Mouse (Mus musculus) heart, embryonic 15.5 days (tissue): ENCODE results near the gene Cd3eap. TPM values are rescaled to one million over a fixed set of nuclear protein-coding genes. Genes with fewer than 3 reads are reported as not detected.

Source experiments
- ATAC-seq: fragments of 200-750 bp; cut with Nextera tagmentation; replicated peaks from 2 replicates; pipeline ENCODE4 v1.8.0; 2017; ENCODE audit warnings: low read depth, moderate TSS enrichment; ENCODE audit not compliant: insufficient number of reproducible peaks, insufficient read depth, low FRiP score
- H3K27ac ChIP-seq: fragments of 300-500 bp; sonication (generic); 2 replicates; pipeline ENCODE4 v1.5.1; 2015; ENCODE audit warnings: mild to moderate bottlenecking, inconsistent platforms
- H3K27me3 ChIP-seq: fragments of 300-500 bp; sonication (generic); 2 replicates; pipeline ENCODE4 v1.6.1; 2015; ENCODE audit warnings: inconsistent platforms
- H3K36me3 ChIP-seq: fragments of 300-500 bp; sonication (generic); 2 replicates; pipeline ENCODE4 v1.6.1; 2015; ENCODE audit warnings: mild to moderate bottlenecking, inconsistent platforms
- H3K4me1 ChIP-seq: fragments of 300-500 bp; sonication (generic); replicated peaks from 2 replicates; pipeline ENCODE4 v1.6.1; 2015; ENCODE audit warnings: inconsistent platforms
- H3K4me2 ChIP-seq: fragments of 300-500 bp; sonication (generic); 2 replicates; pipeline ENCODE4 v1.6.1; 2015; ENCODE audit warnings: inconsistent platforms, mild to moderate bottlenecking, moderate library complexity
- H3K4me3 ChIP-seq: fragments of 300-500 bp; sonication (generic); 2 replicates; pipeline ENCODE4 v1.5.1; 2015; ENCODE audit warnings: mild to moderate bottlenecking, inconsistent platforms
- H3K9ac ChIP-seq: fragments of 300-500 bp; sonication (generic); 2 replicates; pipeline ENCODE4 v1.6.1; 2015; ENCODE audit warnings: mild to moderate bottlenecking, inconsistent platforms
- H3K9me3 ChIP-seq: fragments of 300-500 bp; sonication (generic); replicated peaks from 2 replicates; pipeline ENCODE4 v1.6.1; 2016; ENCODE audit warnings: inconsistent platforms
- WGBS: fragments of 180-500 bp; shearing (Covaris S2); methylation state at CpG from one replicate; pipeline ENCODE4 v1.1.7; 2015; ENCODE audit warnings: mixed read lengths; 5-methylcytosine and 5-hydroxymethylcytosine counted together
- polyA plus RNA-seq: library from polyadenylated mRNA; unstranded; fragments of >200 nt; fragmentation: Nextera tagmentation; extraction: Ambion mirVana; gene quantifications from 2 replicates; pipeline ENCODE4 v1.2.1, GENCODE M21; 2015

Cd3eap gene
- polyA plus RNA-seq = 13.6 and 15.5 TPM in 2 replicates

DNA sequence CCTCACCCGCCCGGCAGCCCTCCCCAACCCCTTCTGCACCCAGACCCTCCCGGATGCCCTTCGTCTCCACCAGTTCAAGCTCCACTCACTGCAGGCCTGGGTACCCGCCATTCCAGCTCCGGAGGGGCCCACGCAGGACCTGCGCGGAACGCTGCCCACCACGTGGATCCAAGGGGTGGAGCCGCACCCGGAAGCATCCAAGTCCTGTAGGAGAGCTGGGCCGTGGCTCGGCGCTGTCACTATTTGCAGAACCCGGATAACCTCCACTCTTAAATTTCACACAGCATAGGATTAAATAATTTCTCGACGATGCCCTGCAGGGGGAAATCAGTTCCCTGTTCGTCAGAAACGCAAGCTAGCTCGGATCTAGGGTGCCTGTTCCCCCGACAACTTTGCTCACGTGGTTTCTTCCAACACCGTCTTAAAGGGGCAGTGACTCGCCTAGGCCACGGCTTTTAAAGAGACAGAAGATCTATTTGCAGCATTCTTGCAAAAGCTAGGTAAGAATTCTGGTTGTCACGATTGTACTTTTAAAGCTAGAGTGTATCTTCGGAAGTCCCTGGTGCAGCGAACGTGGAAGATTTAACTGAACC lies at the start of gene Cd3eap, which contains the start of gene Ppp1r13l:
Cd3eap (minus strand) TSS at position 185 of the 593 bp plus-strand sequence.
Ppp1r13l (plus strand) TSS at position 451 of the 593 bp plus-strand sequence.
- under 1% methylated on average over 31 of the region's 31 CpGs for WGBS
- H3K9ac ChIP-seq = peak within 1 kb of the TSS; percentile 81
- peak within 1 kb of the TSS; percentile 86 for H3K4me3 ChIP-seq
- peaks cover 18% of the 10 kb centered on the region for H3K36me3 ChIP-seq
- peak within 1 kb of the TSS; percentile 99 for H3K4me2 ChIP-seq
- H3K27me3 ChIP-seq = no peaks in the 10 kb centered on the region
- H3K27ac ChIP-seq = peak within 1 kb of the TSS; percentile 96
- peaks cover 46% of the 10 kb centered on the region for H3K4me1 ChIP-seq
- no peaks in the 10 kb centered on the region for H3K9me3 ChIP-seq
- ATAC-seq = peak; percentile 36; the same call in 1 of the 2 replicates

DNA sequence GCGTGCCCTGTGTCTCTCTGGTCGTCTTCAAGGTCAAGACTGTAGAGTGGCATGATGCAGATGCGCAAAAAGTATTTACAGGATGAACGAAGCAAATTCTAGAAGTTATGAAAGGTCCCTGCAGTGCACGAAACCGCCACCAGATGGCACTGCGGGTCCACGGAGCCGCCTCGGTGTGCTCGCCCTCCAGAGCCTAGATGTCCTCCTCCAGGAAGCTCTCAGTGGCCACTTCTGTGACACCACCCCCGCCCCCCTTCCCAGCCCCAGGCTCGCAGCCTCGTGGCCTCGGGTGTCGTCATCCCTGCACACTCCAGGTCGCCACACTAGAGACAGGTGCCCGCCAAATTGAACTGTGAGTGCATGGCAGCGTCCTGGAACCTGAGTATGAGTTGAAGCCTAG lies 46.1 kb upstream of the Cd3eap start:
- Histone ChIP-seq H3K4me1 (peaks cover 28% of the 10 kb centered on the region), H3K9me3 (no peaks in the 10 kb centered on the region), H3K4me2 (peak overlapping the region; percentile 39), H3K4me3 (no peak overlapping the region), H3K36me3 (no peaks in the 10 kb centered on the region), H3K27me3 (peaks cover 30% of the 10 kb centered on the region), H3K27ac (no peak overlapping the region), H3K9ac (no peak overlapping the region)
- WGBS = 4% methylated on average over 19 of the region's 19 CpGs
- no peak for ATAC-seq

DNA sequence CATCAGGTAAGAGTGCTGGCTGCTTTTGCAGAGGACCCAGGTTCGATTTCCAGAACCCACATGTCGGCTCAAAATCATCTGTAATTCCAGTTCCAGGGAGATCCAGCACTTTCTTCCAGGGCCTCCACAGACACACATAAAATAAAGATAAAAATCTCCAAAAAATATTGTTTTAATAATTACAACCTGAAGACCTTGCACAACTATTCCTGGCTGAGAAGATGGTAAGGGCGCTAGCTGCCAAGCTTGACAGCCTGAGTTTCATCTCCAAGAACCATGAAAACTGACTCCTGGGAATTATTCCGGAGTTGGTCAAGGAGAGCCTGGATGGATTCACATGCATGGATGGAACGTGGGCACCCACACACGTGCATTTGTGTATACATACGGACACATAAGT lies 45.2 kb upstream of the Cd3eap start, which contains the start of gene Ckm:
Ckm (plus strand) TSS at position 301 of the 400 bp plus-strand sequence.
- 53% methylated on average over 7 of the region's 7 CpGs for WGBS
- Histone ChIP-seq H3K27ac (no peak within 1 kb of the TSS), H3K36me3 (no peaks in the 10 kb centered on the region), H3K4me2 (peak within 1 kb of the TSS; percentile 99), H3K4me1 (peaks cover 27% of the 10 kb centered on the region), H3K9ac (peak within 1 kb of the TSS; percentile 66), H3K9me3 (no peaks in the 10 kb centered on the region), H3K4me3 (peak within 1 kb of the TSS; percentile 70), H3K27me3 (peaks cover 30% of the 10 kb centered on the region)
- no peak for ATAC-seq

DNA sequence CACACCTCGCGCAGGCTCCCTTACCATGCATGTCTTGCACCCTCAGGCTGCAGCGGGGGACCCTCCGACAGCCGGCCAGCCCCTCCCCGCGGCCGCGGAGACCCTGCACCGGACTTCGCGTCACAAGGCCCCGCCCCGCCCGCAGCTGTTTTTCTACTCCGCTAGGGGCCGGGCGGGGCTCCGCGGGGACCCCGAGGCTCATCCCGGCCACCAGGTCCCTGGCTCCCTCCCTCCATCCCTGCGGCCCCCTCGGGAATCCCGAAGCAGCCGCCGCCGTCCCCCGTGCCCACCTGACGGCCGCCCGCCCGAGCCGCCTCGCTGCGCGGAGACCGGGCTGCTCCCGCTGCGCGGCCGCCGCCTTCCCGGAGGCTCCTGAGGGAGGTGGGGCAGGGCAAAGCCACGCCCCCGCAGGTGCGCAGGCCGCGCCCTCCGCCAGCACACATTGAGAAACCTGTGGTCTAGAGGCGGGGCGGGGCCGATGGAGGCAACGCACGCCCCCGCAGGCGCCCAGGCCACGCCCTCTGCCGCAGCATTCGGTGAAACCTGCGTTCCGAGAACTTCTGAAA lies 44.5 kb upstream of the Cd3eap start, which contains the start of gene Klc3:
Klc3 (minus strand) TSS at position 374 of the 566 bp plus-strand sequence.
- no peaks in the 10 kb centered on the region for H3K36me3 ChIP-seq
- H3K27me3 ChIP-seq = peaks cover 34% of the 10 kb centered on the region
- peak within 1 kb of the TSS; percentile 99 for H3K4me2 ChIP-seq
- H3K27ac ChIP-seq = no peak within 1 kb of the TSS
- under 1% methylated on average over 62 of the region's 62 CpGs for WGBS
- H3K4me3 ChIP-seq = peak within 1 kb of the TSS; percentile 70
- H3K4me1 ChIP-seq = peaks cover 27% of the 10 kb centered on the region
- no peaks in the 10 kb centered on the region for H3K9me3 ChIP-seq
- peak; percentile 57 for ATAC-seq
- peak within 1 kb of the TSS; percentile 66 for H3K9ac ChIP-seq

DNA sequence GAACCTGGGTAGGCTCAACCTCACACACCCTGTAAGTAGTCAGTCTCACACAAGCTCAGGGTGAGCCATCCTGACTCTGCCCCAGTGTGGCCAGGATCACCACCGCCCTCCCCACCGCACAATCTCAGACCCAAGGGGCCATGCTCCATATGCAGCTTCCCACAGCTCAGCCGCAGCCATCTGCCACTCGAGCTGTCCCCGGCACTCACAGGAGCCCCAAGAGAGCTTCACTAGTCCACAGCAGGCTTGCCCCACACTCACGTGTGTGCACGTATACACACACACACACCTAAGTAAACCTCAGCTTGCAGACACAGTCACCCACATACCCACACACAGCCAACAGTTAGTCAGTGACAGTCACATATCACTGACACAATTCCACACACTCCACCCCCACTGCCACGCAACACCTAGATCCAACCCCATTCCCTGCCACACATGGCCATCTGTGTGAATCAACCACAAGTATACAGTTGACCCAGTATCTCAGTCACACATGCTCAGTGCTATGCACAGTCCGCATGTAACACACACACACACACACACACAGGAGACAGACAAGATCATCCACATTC lies 43.3 kb upstream of the Cd3eap start:
- no peak for ATAC-seq
- H3K27ac ChIP-seq = no peak overlapping the region

DNA sequence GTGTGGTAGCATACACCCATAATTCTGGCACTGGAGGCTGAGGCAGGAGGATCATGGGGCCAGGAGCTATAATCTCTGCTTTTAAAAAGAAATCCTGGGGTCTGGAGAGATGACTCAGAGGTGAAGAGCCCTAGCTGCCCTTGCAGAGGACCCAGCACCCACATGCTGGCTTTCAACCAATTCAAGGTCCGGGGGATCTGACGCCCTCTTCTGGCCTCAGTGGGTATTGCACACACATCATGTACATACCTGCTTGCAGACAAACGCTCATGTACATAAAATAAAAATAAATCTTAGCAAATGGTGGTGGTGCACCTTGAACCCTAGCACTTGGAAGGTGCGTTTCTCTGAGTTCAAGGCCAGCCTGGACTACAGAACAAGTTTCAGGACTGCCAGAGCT lies 41.7 kb upstream of the Cd3eap start:
- Histone ChIP-seq H3K4me1 (peaks cover 27% of the 10 kb centered on the region), H3K9ac (no peak overlapping the region), H3K4me2 (no peak overlapping the region), H3K4me3 (no peak overlapping the region), H3K36me3 (no peaks in the 10 kb centered on the region), H3K9me3 (no peaks in the 10 kb centered on the region), H3K27ac (no peak overlapping the region), H3K27me3 (peaks cover 34% of the 10 kb centered on the region)
- ATAC-seq = no peak
- WGBS = 78% methylated on average over 4 of the region's 4 CpGs

More for the DNA sequence above, 43.3 kb upstream of the Cd3eap start:
- Histone ChIP-seq H3K36me3 (no peaks in the 10 kb centered on the region), H3K27me3 (peaks cover 34% of the 10 kb centered on the region), H3K4me3 (no peak overlapping the region), H3K4me1 (peaks cover 27% of the 10 kb centered on the region), H3K9ac (no peak overlapping the region), H3K9me3 (no peaks in the 10 kb centered on the region), H3K4me2 (no peak overlapping the region)
- 81% methylated on average over 9 of the region's 9 CpGs for WGBS

DNA sequence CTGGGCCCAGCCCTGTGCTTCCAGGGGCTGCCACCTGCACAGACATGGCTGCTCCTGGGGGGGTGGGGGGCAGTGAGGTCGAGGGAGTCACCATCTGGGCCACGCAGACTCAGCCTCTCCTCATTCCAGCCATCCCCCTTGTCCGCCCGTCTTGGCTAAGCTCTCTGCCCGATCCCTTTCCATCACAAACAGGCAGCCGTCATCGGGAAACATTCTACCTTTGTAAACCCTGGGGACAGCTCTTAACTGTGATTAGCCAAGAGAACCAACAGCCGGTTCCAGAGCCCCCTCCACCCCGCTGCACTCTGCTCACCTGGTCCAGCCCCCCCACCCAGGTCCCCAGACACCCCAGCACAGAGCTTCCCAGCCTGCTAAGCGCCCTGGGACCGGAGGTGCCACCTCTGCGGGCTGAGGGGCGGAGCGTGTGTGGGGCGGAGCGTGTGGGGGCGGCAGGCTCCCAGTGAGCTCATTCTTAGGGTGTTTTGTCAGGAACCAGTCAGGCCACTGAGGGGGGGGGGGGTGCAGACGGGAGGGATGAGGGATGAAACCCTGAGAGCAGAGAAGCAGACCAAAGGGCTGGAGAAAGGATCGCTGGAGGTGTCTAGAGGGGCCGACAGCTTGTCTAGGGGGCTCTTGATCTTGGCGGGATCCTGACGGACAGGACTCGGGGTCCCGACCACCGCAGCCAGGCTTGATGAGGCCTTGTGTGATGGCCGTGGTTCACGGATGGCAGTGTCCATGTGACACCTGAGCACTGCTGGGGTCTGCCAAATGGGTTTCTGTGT lies 40.4 kb upstream of the Cd3eap start:
- Histone ChIP-seq H3K27ac (no peak overlapping the region), H3K9me3 (no peaks in the 10 kb centered on the region), H3K4me1 (peaks cover 22% of the 10 kb centered on the region), H3K27me3 (peaks cover 28% of the 10 kb centered on the region), H3K4me3 (peak overlapping the region; percentile 40), H3K9ac (peak overlapping the region; percentile 41), H3K4me2 (peak overlapping the region; percentile 73), H3K36me3 (peaks cover 8% of the 10 kb centered on the region; the same call in 1 of the 2 replicates)
- WGBS = 3% methylated on average over 27 of the region's 27 CpGs
- peak; percentile 40; the same call in 1 of the 2 replicates for ATAC-seq

DNA sequence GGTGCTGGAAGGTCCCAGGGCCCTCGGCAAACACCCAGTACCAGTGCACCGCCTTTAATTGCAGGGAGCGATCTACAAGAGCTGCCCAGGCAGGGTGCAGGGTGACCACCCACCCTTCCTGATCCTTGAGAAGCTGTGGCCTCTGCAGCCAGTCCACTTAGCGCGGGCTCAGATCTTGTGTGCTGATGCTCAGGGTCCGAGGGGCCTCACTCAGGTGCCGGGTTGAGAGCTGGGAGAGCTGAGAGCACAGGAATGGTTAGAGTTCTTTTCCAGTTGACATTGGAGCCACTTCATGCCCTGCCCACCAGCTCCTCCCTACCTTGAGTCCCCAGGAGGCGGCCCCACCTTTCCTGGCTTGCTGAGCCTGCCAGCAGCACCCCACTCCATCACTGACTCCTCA lies 35.2 kb upstream of the Cd3eap start:
- ATAC-seq = no peak
- H3K27me3 ChIP-seq = peaks cover 4% of the 10 kb centered on the region; the same call in 1 of the 2 replicates
- no peak overlapping the region for H3K4me2 ChIP-seq
- 86% methylated on average over 8 of the region's 8 CpGs for WGBS
- no peak overlapping the region for H3K27ac ChIP-seq
- no peaks in the 10 kb centered on the region for H3K9me3 ChIP-seq
- peaks cover 4% of the 10 kb centered on the region for H3K4me1 ChIP-seq
- H3K4me3 ChIP-seq = no peak overlapping the region
- H3K36me3 ChIP-seq = peaks cover 56% of the 10 kb centered on the region
- H3K9ac ChIP-seq = no peak overlapping the region

DNA sequence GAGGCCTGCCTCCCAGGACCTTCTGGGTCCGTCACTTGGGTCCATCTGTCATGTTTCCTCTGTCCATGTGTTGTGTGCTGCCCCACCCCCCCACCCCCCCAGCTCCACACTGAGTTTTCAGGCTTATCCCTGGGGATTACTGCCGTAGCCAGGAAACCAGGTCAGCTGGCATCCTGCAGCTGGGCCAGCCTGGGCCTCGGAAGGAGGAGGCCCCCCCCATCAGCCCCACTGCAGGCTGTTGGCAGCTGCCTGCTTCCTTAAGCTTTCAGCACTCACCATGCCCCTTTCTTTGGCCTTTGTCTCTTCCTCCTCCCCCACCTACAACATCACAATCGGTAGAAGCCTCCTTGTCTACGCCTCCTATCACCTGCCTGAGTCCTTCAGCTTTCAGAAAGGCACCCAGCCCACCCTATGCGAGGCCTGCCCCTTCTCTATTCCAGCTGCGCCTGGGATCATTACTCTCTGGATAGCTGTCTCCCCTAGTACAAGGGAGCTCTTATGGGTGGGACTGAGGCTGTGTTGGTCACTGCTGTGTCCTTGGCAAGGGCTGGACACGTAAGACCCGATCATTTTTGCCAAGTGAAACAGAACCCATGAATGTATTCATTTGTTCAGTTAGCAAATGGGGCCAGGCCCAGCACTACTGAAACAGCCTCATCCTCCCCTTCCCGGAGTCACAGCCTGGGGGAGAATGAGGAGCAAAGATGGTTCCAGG lies 29.6 kb upstream of the Cd3eap start:
- Histone ChIP-seq H3K4me2 (no peak overlapping the region), H3K27ac (no peak overlapping the region), H3K4me3 (no peak overlapping the region), H3K27me3 (no peaks in the 10 kb centered on the region), H3K36me3 (peaks cover 86% of the 10 kb centered on the region), H3K9me3 (no peaks in the 10 kb centered on the region), H3K4me1 (no peaks in the 10 kb centered on the region), H3K9ac (no peak overlapping the region)
- WGBS = 70% methylated on average over 10 of the region's 10 CpGs
- ATAC-seq = no peak

DNA sequence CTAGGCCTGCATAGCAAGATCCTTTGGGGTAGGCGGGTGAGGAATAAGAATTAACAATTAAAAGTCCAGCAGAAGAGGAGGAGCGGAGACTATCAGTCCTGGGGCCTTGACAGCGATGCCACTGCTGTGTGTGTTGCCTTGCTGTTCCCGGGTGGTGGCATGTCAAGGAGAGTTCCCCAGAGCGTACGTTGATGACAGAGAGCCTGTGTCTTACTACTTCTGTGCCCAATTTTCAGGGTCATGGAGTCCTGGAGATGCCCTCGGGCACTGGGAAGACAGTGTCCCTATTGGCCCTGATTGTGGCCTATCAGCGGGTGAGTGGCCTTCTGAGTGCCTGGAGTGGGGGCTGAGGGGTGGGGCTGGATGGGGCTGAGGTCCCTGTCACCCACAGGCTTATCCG lies 24.4 kb upstream of the Cd3eap start:
- Histone ChIP-seq H3K27ac (no peak overlapping the region), H3K4me3 (no peak overlapping the region), H3K27me3 (no peaks in the 10 kb centered on the region), H3K9ac (no peak overlapping the region), H3K9me3 (no peaks in the 10 kb centered on the region), H3K4me2 (no peak overlapping the region), H3K36me3 (peaks cover 43% of the 10 kb centered on the region; the same call in 1 of the 2 replicates), H3K4me1 (peaks cover 15% of the 10 kb centered on the region)
- 86% methylated on average over 9 of the region's 9 CpGs for WGBS
- no peak for ATAC-seq
